10 mouse cellular contexts compared by ENCODE assay signal in genomic region chr11:59614120-59614519, GRCm38 (mm10). TPM values are rescaled to one million over a fixed set of nuclear protein-coding genes. Genes with fewer than 3 reads are reported as not detected.
DNase-seq lines count a peak whose midpoint lies in the region; ATAC-seq and TF ChIP-seq lines count a peak whose summit lies in the region.
"Had no signal": no experiment of that assay in that cellular context is flagged by ENCODE, and none has a peak within 500 bp of the region (broad histone marks: within the 10 kb centered on the region; RNA-seq: fewer than 3 reads in every experiment).

No protein-coding gene starts in this region.

- no peak for TF ChIP-seq EP300 in liver, embryonic 14.5 days (IDR thresholded peaks at IDR 0.05; ENCODE audit: low read depth)

- peak; percentile 38 for DNase-seq in embryonic facial prominence, embryonic 11.5 days (ENCODE audit: low spot score)
- DNase-seq in embryonic facial prominence, embryonic 10.5 days (ENCODE audit: low spot score): no peak
- no peak for DNase-seq in liver, embryonic 14.5 days (ENCODE audit: low read depth in 3 of 3, low spot score in 3 of 3)
- peak; percentile 48 for DNase-seq in embryo, embryonic 10.5 days (ENCODE audit: low spot score)
- DNase-seq in left cerebral cortex, postnatal 4 days: peak; percentile 35
- DNase-seq in testis, postnatal 14 days (ENCODE audit: low spot score): no peak
- DNase-seq in B cell, adult 2 months: no peak

- WGBS in embryonic facial prominence, embryonic 11.5 days: 62% methylated on average over 4 of the region's 4 CpGs
- 54% methylated on average over 4 of the region's 4 CpGs for WGBS in embryonic facial prominence, embryonic 10.5 days
- WGBS in liver, embryonic 14.5 days (ENCODE audit: insufficient replicate concordance): 54% methylated on average over 4 of the region's 4 CpGs
- 50% methylated on average over 4 of the region's 4 CpGs for WGBS in liver, embryonic 12.5 days (ENCODE audit: insufficient replicate concordance)

- H3K36me3 ChIP-seq in embryonic facial prominence, embryonic 11.5 days (replicated peaks; ENCODE audit: control insufficient read depth, insufficient read depth, low read depth, low read length): no peaks in the 10 kb centered on the region
- H3K36me3 ChIP-seq in embryonic facial prominence, embryonic 10.5 days (replicated peaks): no peaks in the 10 kb centered on the region
- no peaks in the 10 kb centered on the region for H3K36me3 ChIP-seq in liver, embryonic 14.5 days (replicated peaks; ENCODE audit: control insufficient read depth, insufficient read depth, low read depth)
- no peaks in the 10 kb centered on the region for H3K36me3 ChIP-seq in liver, embryonic 12.5 days
- H3K36me3 ChIP-seq: embryonic facial prominence, embryonic 15.5 days; limb, embryonic 13.5 days had no signal

- TF ChIP-seq CTCF in liver, embryonic 14.5 days (IDR thresholded peaks at IDR 0.05; ENCODE audit: low read depth): peak; percentile 21; the same call in 1 of the 2 replicates

- no peak overlapping the region for H3K4me3 ChIP-seq in embryonic facial prominence, embryonic 11.5 days (ENCODE audit: low read depth, low read length)
- no peak overlapping the region for H3K4me3 ChIP-seq in embryonic facial prominence, embryonic 10.5 days
- no peak overlapping the region for H3K4me3 ChIP-seq in liver, embryonic 14.5 days (ENCODE audit: insufficient read depth in 1 of 2, low read depth in 2 of 2, low read length in 2 of 2)
- no peak overlapping the region for H3K4me3 ChIP-seq in liver, embryonic 12.5 days
- H3K4me3 ChIP-seq: embryonic facial prominence, embryonic 15.5 days; limb, embryonic 13.5 days had no signal

- no peak overlapping the region for H3K4me2 ChIP-seq in embryonic facial prominence, embryonic 11.5 days (ENCODE audit: low read depth, low read length)
- no peak overlapping the region for H3K4me2 ChIP-seq in liver, embryonic 14.5 days (ENCODE audit: low read depth)
- H3K4me2 ChIP-seq in liver, embryonic 12.5 days: no peak overlapping the region
- H3K4me2 ChIP-seq: embryonic facial prominence, embryonic 15.5 days; limb, embryonic 13.5 days had no signal

- intact Hi-C loops in left cerebral cortex, postnatal 4 days (cut with DNase I): no loop called here

- H3K4me1 ChIP-seq in embryonic facial prominence, embryonic 11.5 days (ENCODE audit: control insufficient read depth, insufficient read depth, low read length): no peaks in the 10 kb centered on the region
- no peaks in the 10 kb centered on the region for H3K4me1 ChIP-seq in embryonic facial prominence, embryonic 10.5 days
- H3K4me1 ChIP-seq in liver, embryonic 14.5 days (replicated peaks; ENCODE audit: control insufficient read depth in 2 of 2, insufficient read depth in 2 of 2, low read length in 1 of 2): no peaks in the 10 kb centered on the region
- H3K4me1 ChIP-seq in liver, embryonic 12.5 days: no peaks in the 10 kb centered on the region
- H3K4me1 ChIP-seq: embryonic facial prominence, embryonic 15.5 days; limb, embryonic 13.5 days had no signal

- H3K27me3 ChIP-seq in embryonic facial prominence, embryonic 11.5 days (ENCODE audit: control insufficient read depth, insufficient read depth, low read length): no peaks in the 10 kb centered on the region
- no peaks in the 10 kb centered on the region for H3K27me3 ChIP-seq in embryonic facial prominence, embryonic 10.5 days (replicated peaks; ENCODE audit: low read depth, poor library complexity, severe bottlenecking)
- no peaks in the 10 kb centered on the region for H3K27me3 ChIP-seq in liver, embryonic 14.5 days (ENCODE audit: control insufficient read depth, insufficient read depth, low read length)
- H3K27me3 ChIP-seq in liver, embryonic 12.5 days (replicated peaks): peaks cover 17% of the 10 kb centered on the region; the same call in 1 of the 2 replicates
- H3K27me3 ChIP-seq: embryonic facial prominence, embryonic 15.5 days; limb, embryonic 13.5 days had no signal

- no peak overlapping the region for H3K9ac ChIP-seq in embryonic facial prominence, embryonic 11.5 days (replicated peaks; ENCODE audit: low read length)
- H3K9ac ChIP-seq in liver, embryonic 14.5 days (replicated peaks): no peak overlapping the region
- no peak overlapping the region for H3K9ac ChIP-seq in liver, embryonic 12.5 days
- H3K9ac ChIP-seq: embryonic facial prominence, embryonic 15.5 days; limb, embryonic 13.5 days had no signal

- H3K27ac ChIP-seq in embryonic facial prominence, embryonic 11.5 days (replicated peaks; ENCODE audit: low read depth, low read length): no peak overlapping the region
- no peak overlapping the region for H3K27ac ChIP-seq in embryonic facial prominence, embryonic 10.5 days (replicated peaks)
- H3K27ac ChIP-seq in liver, embryonic 14.5 days: no peak overlapping the region
- H3K27ac ChIP-seq in liver, embryonic 12.5 days: no peak overlapping the region
- H3K27ac ChIP-seq: embryonic facial prominence, embryonic 15.5 days; limb, embryonic 13.5 days had no signal

- no peak for ATAC-seq in embryonic facial prominence, embryonic 11.5 days (replicated peaks; ENCODE audit: insufficient number of reproducible peaks, low FRiP score, low TSS enrichment, low read depth)
- no peak for ATAC-seq in liver, embryonic 14.5 days (ENCODE audit: insufficient read depth)
- no peak for ATAC-seq in liver, embryonic 12.5 days

- no peaks in the 10 kb centered on the region for H3K9me3 ChIP-seq in embryonic facial prominence, embryonic 11.5 days (replicated peaks; ENCODE audit: control insufficient read depth, low read length)
- H3K9me3 ChIP-seq in embryonic facial prominence, embryonic 10.5 days: no peaks in the 10 kb centered on the region
- no peaks in the 10 kb centered on the region for H3K9me3 ChIP-seq in liver, embryonic 14.5 days (ENCODE audit: control insufficient read depth, low read length)
- no peaks in the 10 kb centered on the region for H3K9me3 ChIP-seq in liver, embryonic 12.5 days (replicated peaks)
- H3K9me3 ChIP-seq: embryonic facial prominence, embryonic 15.5 days; limb, embryonic 13.5 days had no signal

RNA-seq across cellular contexts. Expression of gene Olfr223, which starts 21.0 kb away (rescaled TPM):
- not detected in 2 replicates for polyA plus RNA-seq in embryonic facial prominence, embryonic 11.5 days (2014; fragmentation: Nextera tagmentation; extraction: Ambion mirVana)
- polyA plus RNA-seq in embryonic facial prominence, embryonic 10.5 days (2016; fragmentation: Nextera tagmentation; extraction: Ambion mirVana): not detected in 2 replicates
- not detected in 2 replicates for polyA plus RNA-seq in liver, embryonic 14.5 days (2012; rRNA removed)
- not detected in 2 replicates for polyA plus RNA-seq in liver, embryonic 14.5 days (2014; fragmentation: Nextera tagmentation; extraction: Ambion mirVana)
- polyA plus RNA-seq in liver, embryonic 12.5 days (2016; fragmentation: Nextera tagmentation; extraction: Ambion mirVana): not detected in 2 replicates
- not detected for total RNA-seq in left cerebral cortex, postnatal 4 days (2021)
- polyA plus RNA-seq: embryonic facial prominence, embryonic 15.5 days; limb, embryonic 13.5 days had no signal

RNA-seq across cellular contexts. Expression of gene Olfr222, which starts 38.1 kb away (rescaled TPM):
- polyA plus RNA-seq in embryonic facial prominence, embryonic 11.5 days (2014; fragmentation: Nextera tagmentation; extraction: Ambion mirVana): not detected in 2 replicates
- polyA plus RNA-seq in embryonic facial prominence, embryonic 10.5 days (2016; fragmentation: Nextera tagmentation; extraction: Ambion mirVana): 0.06 TPM in 1 of 2 replicates, not detected in the other
- polyA plus RNA-seq in liver, embryonic 14.5 days (2012; rRNA removed): not detected in 2 replicates
- polyA plus RNA-seq in liver, embryonic 14.5 days (2014; fragmentation: Nextera tagmentation; extraction: Ambion mirVana): not detected in 2 replicates
- not detected in 2 replicates for polyA plus RNA-seq in liver, embryonic 12.5 days (2016; fragmentation: Nextera tagmentation; extraction: Ambion mirVana)
- total RNA-seq in left cerebral cortex, postnatal 4 days (2021): not detected
- polyA plus RNA-seq: limb, embryonic 13.5 days had no signal

RNA-seq across cellular contexts. Expression of gene Mprip, which starts 47.0 kb away (rescaled TPM):
- polyA plus RNA-seq in embryonic facial prominence, embryonic 11.5 days (2014; fragmentation: Nextera tagmentation; extraction: Ambion mirVana): 63.9 and 64.8 TPM in 2 replicates
- 40.8 and 49.9 TPM in 2 replicates for polyA plus RNA-seq in embryonic facial prominence, embryonic 10.5 days (2016; fragmentation: Nextera tagmentation; extraction: Ambion mirVana)
- polyA plus RNA-seq in liver, embryonic 14.5 days (2012; rRNA removed): 10.8 and 14.6 TPM in 2 replicates
- polyA plus RNA-seq in liver, embryonic 14.5 days (2014; fragmentation: Nextera tagmentation; extraction: Ambion mirVana): 10.2 and 15.7 TPM in 2 replicates
- polyA plus RNA-seq in liver, embryonic 12.5 days (2016; fragmentation: Nextera tagmentation; extraction: Ambion mirVana): 36.4 and 38.5 TPM in 2 replicates
- 100 to 1,000 TPM; 270 to 281 TPM for total RNA-seq in left cerebral cortex, postnatal 4 days (2021)

Comparison
In these comparisons a context has a peak if more than half of its experiments do, and no peak if none do; other contexts are left out.
1. DNase-seq: peak in embryonic facial prominence, embryonic 11.5 days (single experiment), embryo, embryonic 10.5 days (single experiment) and left cerebral cortex, postnatal 4 days (single experiment); none in embryonic facial prominence, embryonic 10.5 days (single experiment), liver, embryonic 14.5 days (0 of 3), testis, postnatal 14 days (single experiment) and B cell, adult 2 months (0 of 2).